Comparison of ENCODE assay signal across 9 mouse cellular contexts in the genomic region with DNA sequence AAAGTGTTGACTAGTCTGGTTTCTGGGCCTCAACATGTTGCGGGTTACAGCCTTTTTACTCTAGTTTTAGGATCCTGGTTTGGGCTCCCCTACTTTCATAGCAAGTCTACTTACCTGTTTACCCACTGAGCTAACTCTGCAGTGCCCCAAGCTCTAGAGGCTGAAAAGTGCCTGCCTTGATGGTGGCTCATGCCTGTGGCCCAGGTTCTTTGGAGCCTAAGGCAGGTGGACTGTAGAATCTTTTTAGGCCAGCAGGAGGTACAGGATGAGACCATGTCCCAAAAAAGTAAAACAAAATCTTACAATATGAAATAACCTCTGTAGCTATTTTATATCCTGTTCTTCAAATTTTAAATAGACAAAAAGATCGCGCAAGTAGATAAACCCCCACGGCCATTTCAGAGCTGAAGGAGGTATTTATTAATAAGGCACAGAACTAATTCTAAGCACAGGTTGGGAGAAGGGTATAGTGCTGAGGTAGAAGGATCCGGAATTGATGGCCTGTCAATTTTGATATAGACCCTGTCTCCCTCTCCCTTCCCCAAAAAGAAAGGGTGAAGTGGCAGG. TPM values are rescaled to one million over a fixed set of nuclear protein-coding genes. Genes with fewer than 3 reads are reported as not detected.
DNase-seq lines count a peak whose midpoint lies in the region; ATAC-seq and TF ChIP-seq lines count a peak whose summit lies in the region.
"Had no signal": no experiment of that assay in that cellular context is flagged by ENCODE, and none has a peak within 500 bp of the region (broad histone marks: within the 10 kb centered on the region; RNA-seq: fewer than 3 reads in every experiment).

No protein-coding gene starts in this region.

- H3K4me2 ChIP-seq in neural tube, embryonic 11.5 days (ENCODE audit: low read depth): peak overlapping the region; percentile 84
- peak overlapping the region; percentile 94 for H3K4me2 ChIP-seq in liver, embryonic 12.5 days
- peak overlapping the region; percentile 69 for H3K4me2 ChIP-seq in stomach, postnatal 0 days (replicated peaks; ENCODE audit: low read depth)

- no peaks in the 10 kb centered on the region for H3K9me3 ChIP-seq in neural tube, embryonic 11.5 days (ENCODE audit: control insufficient read depth, low read length)
- no peaks in the 10 kb centered on the region for H3K9me3 ChIP-seq in liver, embryonic 12.5 days (replicated peaks)
- no peaks in the 10 kb centered on the region for H3K9me3 ChIP-seq in stomach, postnatal 0 days (ENCODE audit: control insufficient read depth, low read length)

- 90% methylated on average over 5 of the region's 5 CpGs for WGBS in neural tube, embryonic 11.5 days
- 55% methylated on average over 5 of the region's 5 CpGs for WGBS in liver, embryonic 12.5 days (ENCODE audit: insufficient replicate concordance)
- 77% methylated on average over 5 of the region's 5 CpGs for WGBS in stomach, postnatal 0 days

- no peak for ATAC-seq in neural tube, embryonic 11.5 days (ENCODE audit: insufficient read depth, low FRiP score, low TSS enrichment)
- no peak for ATAC-seq in liver, embryonic 12.5 days
- ATAC-seq in stomach, postnatal 0 days (ENCODE audit: low FRiP score, low TSS enrichment): no peak
- no peak for ATAC-seq in frontal cortex, adult (ENCODE audit: low TSS enrichment)

- peaks cover 18% of the 10 kb centered on the region for H3K4me1 ChIP-seq in neural tube, embryonic 11.5 days (ENCODE audit: control insufficient read depth, insufficient read depth, low read length)
- H3K4me1 ChIP-seq in liver, embryonic 12.5 days: peaks cover 60% of the 10 kb centered on the region
- H3K4me1 ChIP-seq in stomach, postnatal 0 days (replicated peaks; ENCODE audit: control insufficient read depth, insufficient read depth): 0 out of 2 replicates have a peak, but pooled peaks cover 4% of the 10 kb centered on the region

- H3K4me3 ChIP-seq in neural tube, embryonic 11.5 days (ENCODE audit: low read depth, low read length): peak overlapping the region; percentile 91
- peak overlapping the region; percentile 96 for H3K4me3 ChIP-seq in liver, embryonic 12.5 days
- H3K4me3 ChIP-seq in stomach, postnatal 0 days (ENCODE audit: low read depth, low read length): peak overlapping the region; percentile 92; the same call in 1 of the 2 replicates

- TF ChIP-seq CTCF in stomach, postnatal 0 days (IDR thresholded peaks at IDR 0.05; ENCODE audit: low read depth): no peak

- TF ChIP-seq EP300 in stomach, postnatal 0 days (optimal IDR thresholded peaks at IDR 0.05): no peak

- H3K27ac ChIP-seq in neural tube, embryonic 11.5 days (ENCODE audit: low read depth, low read length): no peak overlapping the region
- H3K27ac ChIP-seq in liver, embryonic 12.5 days: peak overlapping the region; percentile 97
- H3K27ac ChIP-seq in stomach, postnatal 0 days (replicated peaks): peak overlapping the region; percentile 1; the same call in 1 of the 2 replicates

- no peaks in the 10 kb centered on the region for H3K27me3 ChIP-seq in neural tube, embryonic 11.5 days (ENCODE audit: control insufficient read depth, insufficient read depth, low read length)
- H3K27me3 ChIP-seq in liver, embryonic 12.5 days (replicated peaks): no peaks in the 10 kb centered on the region
- no peaks in the 10 kb centered on the region for H3K27me3 ChIP-seq in stomach, postnatal 0 days (ENCODE audit: control insufficient read depth, insufficient read depth, low read length)

- H3K36me3 ChIP-seq in neural tube, embryonic 11.5 days (ENCODE audit: control insufficient read depth, insufficient read depth, low read length): peaks cover 3% of the 10 kb centered on the region
- peaks cover 57% of the 10 kb centered on the region for H3K36me3 ChIP-seq in liver, embryonic 12.5 days
- 0 out of 2 replicates have a peak, but pooled peaks cover 2% of the 10 kb centered on the region for H3K36me3 ChIP-seq in stomach, postnatal 0 days (ENCODE audit: control insufficient read depth, insufficient read depth, low read length)

- DNase-seq in adrenal gland, adult (ENCODE audit: inconsistent age in 2 of 2, low spot score in 1 of 2): peak; percentile 34 to 81
- no peak for DNase-seq in adrenal gland, postnatal 14 days
- DNase-seq in neural tube, embryonic 11.5 days (ENCODE audit: low spot score): no peak
- no peak for DNase-seq in neural tube, embryonic 10.5 days (ENCODE audit: extremely low spot score, low spot score)
- no peak for DNase-seq in stomach, postnatal 0 days (ENCODE audit: low spot score)
- DNase-seq in left cerebral cortex, adult 9 months (ENCODE audit: low spot score in 2 of 2): no peak
- DNase-seq: cerebellum, adult 11 months had no signal

- H3K9ac ChIP-seq in neural tube, embryonic 11.5 days (ENCODE audit: low read length): peak overlapping the region; percentile 43; the same call in 1 of the 2 replicates
- H3K9ac ChIP-seq in liver, embryonic 12.5 days: peak overlapping the region; percentile 99
- H3K9ac ChIP-seq in stomach, postnatal 0 days (ENCODE audit: low read length): no peak overlapping the region

RNA-seq across cellular contexts. Expression of a gene that starts 1.5 kb away (rescaled TPM):
- total RNA-seq in adrenal gland, postnatal 14 days (2021): 1,112 and 1,123 TPM in 2 replicates
- polyA plus RNA-seq in neural tube, embryonic 11.5 days (2014; fragmentation: Nextera tagmentation; extraction: Ambion mirVana): 389 and 397 TPM in 2 replicates
- polyA plus RNA-seq in liver, embryonic 12.5 days (2016; fragmentation: Nextera tagmentation; extraction: Ambion mirVana): 563 and 590 TPM in 2 replicates
- polyA plus RNA-seq in stomach, postnatal 0 days (2015; fragmentation: Nextera tagmentation; extraction: Ambion mirVana): 154 and 166 TPM in 2 replicates

RNA-seq across cellular contexts. Expression of a gene that starts 1.6 kb away (rescaled TPM):
- total RNA-seq in adrenal gland, postnatal 14 days (2021): 556 and 584 TPM in 2 replicates
- 404 and 440 TPM in 2 replicates for polyA plus RNA-seq in neural tube, embryonic 11.5 days (2014; fragmentation: Nextera tagmentation; extraction: Ambion mirVana)
- polyA plus RNA-seq in liver, embryonic 12.5 days (2016; fragmentation: Nextera tagmentation; extraction: Ambion mirVana): 637 and 645 TPM in 2 replicates
- polyA plus RNA-seq in stomach, postnatal 0 days (2015; fragmentation: Nextera tagmentation; extraction: Ambion mirVana): 295 and 324 TPM in 2 replicates

RNA-seq across cellular contexts. Expression of a gene that starts 37.0 kb away (rescaled TPM):
- 63.1 and 105 TPM in 2 replicates for total RNA-seq in adrenal gland, postnatal 14 days (2021)
- 30.6 and 31.9 TPM in 2 replicates for polyA plus RNA-seq in neural tube, embryonic 11.5 days (2014; fragmentation: Nextera tagmentation; extraction: Ambion mirVana)
- polyA plus RNA-seq in liver, embryonic 12.5 days (2016; fragmentation: Nextera tagmentation; extraction: Ambion mirVana): 19.5 TPM in 2 replicates
- 31.4 and 36.2 TPM in 2 replicates for polyA plus RNA-seq in stomach, postnatal 0 days (2015; fragmentation: Nextera tagmentation; extraction: Ambion mirVana)

RNA-seq across cellular contexts. Expression of a gene that starts 41.5 kb away (rescaled TPM):
- total RNA-seq in adrenal gland, postnatal 14 days (2021): 294 and 307 TPM in 2 replicates
- polyA plus RNA-seq in neural tube, embryonic 11.5 days (2014; fragmentation: Nextera tagmentation; extraction: Ambion mirVana): 141 and 145 TPM in 2 replicates
- 55.4 and 58.8 TPM in 2 replicates for polyA plus RNA-seq in liver, embryonic 12.5 days (2016; fragmentation: Nextera tagmentation; extraction: Ambion mirVana)
- 128 and 139 TPM in 2 replicates for polyA plus RNA-seq in stomach, postnatal 0 days (2015; fragmentation: Nextera tagmentation; extraction: Ambion mirVana)

Comparison
In these comparisons a context has a peak if more than half of its experiments do, and no peak if none do; other contexts are left out.
1. DNase-seq: peak in adrenal gland, adult (2 of 2); none in adrenal gland, postnatal 14 days (single experiment), neural tube, embryonic 11.5 days (single experiment), neural tube, embryonic 10.5 days (single experiment), stomach, postnatal 0 days (single experiment) and left cerebral cortex, adult 9 months (0 of 2).
2. Peak in every context shown above with its lines, with median percentiles within 50 percentile points of each other: H3K4me2 ChIP-seq and H3K4me3 ChIP-seq.